Mouse (Mus musculus) C2C12 (cell line): ENCODE data around the gene Afdn.
"Not testable (repeated sequence)": the region's sequence is repeated elsewhere in the genome, so short reads cannot be mapped to it uniquely, and the experiment has no call there.

Experiments
- CEBPB ChIP-seq: IDR thresholded peaks from one replicate; pipeline ENCODE4 v1.6.1; 2011; ENCODE audit warnings: low read depth, mild to moderate bottlenecking, control low read depth, moderate library complexity
- CTCF ChIP-seq: IDR thresholded peaks from one replicate; pipeline ENCODE4 v1.5.1; 2011; ENCODE audit not compliant: control insufficient read depth, insufficient read depth, insufficient read length
- MAX ChIP-seq: IDR thresholded peaks from one replicate; pipeline ENCODE4 v1.6.1; 2011; ENCODE audit warnings: mild to moderate bottlenecking, control low read depth
- USF1 ChIP-seq: IDR thresholded peaks from one replicate; pipeline ENCODE4 v1.6.1; 2011; ENCODE audit warnings: low read depth, mild to moderate bottlenecking, control low read depth, moderate library complexity

GRCm38 (mm10) chr17:13935364-13935763, 175.0 kb downstream of the Afdn start:
- not testable (repeated sequence) for TF ChIP-seq CTCF, MAX, USF1, CEBPB
